Mouse (Mus musculus) kidney, adult 18-20 months (tissue): ENCODE results near the gene Kcnab2.
A peak's percentile ranks its signal among the peaks of the same experiment; 100 is the strongest.

Experiments
- DNase-seq: peaks from one replicate; pipeline ENCODE4 v3.0.0; 2021

The Kcnab2 gene

GRCm38 (mm10) chr4:152451371-152451770 is 26.3 kb downstream of the Kcnab2 start:
- no peak for DNase-seq

- no peak for DNase-seq
These were observed 29.0 kb downstream of the Kcnab2 start for GRCm38 (mm10) chr4:152448666-152449018.

GRCm38 (mm10) chr4:152447731-152448665 is 29.7 kb downstream of the Kcnab2 start:
- DNase-seq = no peak

- no peak for DNase-seq
These were observed 31.5 kb downstream of the Kcnab2 start for GRCm38 (mm10) chr4:152446178-152446577.

- DNase-seq = no peak
These were observed 36.1 kb downstream of the Kcnab2 start for GRCm38 (mm10) chr4:152441536-152441935.

- peak; percentile 36 for DNase-seq
These were observed 36.8 kb downstream of the Kcnab2 start for GRCm38 (mm10) chr4:152440882-152441281.

GRCm38 (mm10) chr4:152435255-152435654 is 42.4 kb downstream of the Kcnab2 start:
- peak; percentile 69 for DNase-seq

- peak; percentile 84 for DNase-seq
These were observed 42.8 kb downstream of the Kcnab2 start for GRCm38 (mm10) chr4:152434836-152435235.

GRCm38 (mm10) chr4:152432308-152432707 is 45.4 kb downstream of the Kcnab2 start:
- DNase-seq = peak; percentile 47

GRCm38 (mm10) chr4:152428259-152428658 is 49.4 kb downstream of the Kcnab2 start:
- no peak for DNase-seq

GRCm38 (mm10) chr4:152424922-152425321 is 52.7 kb downstream of the Kcnab2 start:
- no peak for DNase-seq

GRCm38 (mm10) chr4:152424341-152424740 is 53.3 kb downstream of the Kcnab2 start:
- peak; percentile 14 for DNase-seq

GRCm38 (mm10) chr4:152423576-152423975 is 54.1 kb downstream of the Kcnab2 start:
- DNase-seq = no peak

GRCm38 (mm10) chr4:152418229-152419060 is 59.2 kb downstream of the Kcnab2 start:
- DNase-seq = no peak

- no peak for DNase-seq
These were observed 65.1 kb downstream of the Kcnab2 start for GRCm38 (mm10) chr4:152412524-152413080.

- DNase-seq = no peak
These were observed 66.7 kb downstream of the Kcnab2 start for GRCm38 (mm10) chr4:152410961-152411360.

GRCm38 (mm10) chr4:152406531-152406930 is 71.1 kb downstream of the Kcnab2 start:
- no peak for DNase-seq

- DNase-seq = no peak
These were observed 71.9 kb downstream of the Kcnab2 start for GRCm38 (mm10) chr4:152405671-152406201.

GRCm38 (mm10) chr4:152405143-152405542 is 72.5 kb downstream of the Kcnab2 start:
- DNase-seq = no peak

GRCm38 (mm10) chr4:152398926-152399325 is 78.7 kb downstream of the Kcnab2 start:
- no peak for DNase-seq

- DNase-seq = no peak
These were observed 85.0 kb downstream of the Kcnab2 start for GRCm38 (mm10) chr4:152392627-152393026.

GRCm38 (mm10) chr4:152392192-152392591 is 85.5 kb downstream of the Kcnab2 start:
- DNase-seq = no peak

GRCm38 (mm10) chr4:152385644-152386043 is 92.0 kb downstream of the Kcnab2 start:
- peak; percentile 7 for DNase-seq
